Mouse (Mus musculus) megakaryocyte, embryonic 14.5 days (primary cell): ENCODE measurements around the gene Zc3h10. TPM values are rescaled to one million over a fixed set of nuclear protein-coding genes. Genes with fewer than 3 reads are reported as not detected.

Experiments
- H3K27me3 ChIP-seq: replicated peaks from 2 replicates; pipeline ENCODE3; 2012; ENCODE audit warnings: inconsistent platforms
- H3K36me3 ChIP-seq: replicated peaks from 2 replicates; pipeline ENCODE3; 2012; ENCODE audit warnings: low read length, inconsistent platforms, mixed read lengths
- H3K4me1 ChIP-seq: 2 replicates; pipeline ENCODE4 v1.6.1; 2012; ENCODE audit warnings: inconsistent platforms
- H3K4me3 ChIP-seq: replicated peaks from 2 replicates; pipeline ENCODE3; 2012; ENCODE audit warnings: moderate library complexity, mild to moderate bottlenecking, inconsistent platforms
- H3K9me3 ChIP-seq: 2 replicates; pipeline ENCODE4 v1.6.1; 2012; ENCODE audit warnings: inconsistent platforms
- FLI1 ChIP-seq: IDR thresholded peaks from 2 replicates; pipeline ENCODE4 v1.6.1; 2012; ENCODE audit warnings: low read length, inconsistent platforms, mixed read lengths
- GATA1 ChIP-seq: IDR thresholded peaks from 3 replicates; pipeline ENCODE4 v1.6.1; 2012; ENCODE audit warnings: mixed read lengths, low read length, inconsistent platforms, borderline replicate concordance
- polyA plus RNA-seq: library from polyadenylated mRNA; stranded (reverse); fragments of >175 nt; gene quantifications from 2 replicates; pipeline ENCODE4 v1.2.3, GENCODE M21; 2012; ENCODE audit warnings: low replicate concordance; ENCODE audit not compliant: insufficient read depth

Gene Zc3h10
- polyA plus RNA-seq, 1 experiment: 24.2 TPM

- peaks cover 52% of the 10 kb centered on the region for H3K36me3 ChIP-seq
- no peak for TF ChIP-seq GATA1
- no peak for TF ChIP-seq FLI1
- no peaks in the 10 kb centered on the region for H3K9me3 ChIP-seq
- H3K27me3 ChIP-seq: no peaks in the 10 kb centered on the region
- peak overlapping the region; percentile 23 for H3K4me3 ChIP-seq
- H3K4me1 ChIP-seq: peaks cover 43% of the 10 kb centered on the region
These were observed 2.7 kb downstream of the Zc3h10 start for GRCm38 (mm10) chr10:128544674-128545569.

- Histone ChIP-seq H3K4me3 (no peak overlapping the region), H3K36me3 (peaks cover 52% of the 10 kb centered on the region), H3K4me1 (peaks cover 38% of the 10 kb centered on the region), H3K9me3 (no peaks in the 10 kb centered on the region), H3K27me3 (no peaks in the 10 kb centered on the region)
- TF ChIP-seq GATA1 (no peak), FLI1 (no peak)
These were observed 3.4 kb downstream of the Zc3h10 start for GRCm38 (mm10) chr10:128544151-128544657.

DNA sequence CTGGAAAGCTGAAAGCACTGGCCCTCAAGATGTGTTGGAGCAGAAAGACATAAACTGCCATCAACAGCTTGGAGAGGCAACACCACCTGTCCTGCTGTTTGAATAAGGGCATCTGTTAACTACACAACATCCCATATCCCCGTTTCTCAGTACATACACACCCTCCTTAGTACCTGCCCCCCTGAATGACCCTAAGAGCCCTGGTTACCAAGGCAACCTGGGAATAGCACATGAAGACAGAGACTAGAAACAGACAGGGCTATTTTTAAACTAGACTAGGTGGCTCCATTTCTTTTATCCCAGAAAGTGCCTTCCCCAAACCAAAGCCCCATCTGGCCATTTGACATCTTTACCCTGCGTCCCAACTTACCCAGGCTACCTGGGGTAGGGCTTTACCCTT is 4.5 kb downstream of the Zc3h10 start:
- Histone ChIP-seq H3K27me3 (no peaks in the 10 kb centered on the region), H3K36me3 (peaks cover 52% of the 10 kb centered on the region), H3K4me3 (no peak overlapping the region), H3K9me3 (no peaks in the 10 kb centered on the region), H3K4me1 (peaks cover 41% of the 10 kb centered on the region)
- TF ChIP-seq FLI1 (no peak), GATA1 (no peak)

GRCm38 (mm10) chr10:128538340-128538870 is 9.2 kb downstream of the Zc3h10 start:
- no peak for TF ChIP-seq GATA1
- no peak for TF ChIP-seq FLI1
- peaks cover 40% of the 10 kb centered on the region for H3K4me1 ChIP-seq
- H3K9me3 ChIP-seq: no peaks in the 10 kb centered on the region
- no peak overlapping the region for H3K4me3 ChIP-seq
- H3K27me3 ChIP-seq: no peaks in the 10 kb centered on the region
- peaks cover 25% of the 10 kb centered on the region for H3K36me3 ChIP-seq

DNA sequence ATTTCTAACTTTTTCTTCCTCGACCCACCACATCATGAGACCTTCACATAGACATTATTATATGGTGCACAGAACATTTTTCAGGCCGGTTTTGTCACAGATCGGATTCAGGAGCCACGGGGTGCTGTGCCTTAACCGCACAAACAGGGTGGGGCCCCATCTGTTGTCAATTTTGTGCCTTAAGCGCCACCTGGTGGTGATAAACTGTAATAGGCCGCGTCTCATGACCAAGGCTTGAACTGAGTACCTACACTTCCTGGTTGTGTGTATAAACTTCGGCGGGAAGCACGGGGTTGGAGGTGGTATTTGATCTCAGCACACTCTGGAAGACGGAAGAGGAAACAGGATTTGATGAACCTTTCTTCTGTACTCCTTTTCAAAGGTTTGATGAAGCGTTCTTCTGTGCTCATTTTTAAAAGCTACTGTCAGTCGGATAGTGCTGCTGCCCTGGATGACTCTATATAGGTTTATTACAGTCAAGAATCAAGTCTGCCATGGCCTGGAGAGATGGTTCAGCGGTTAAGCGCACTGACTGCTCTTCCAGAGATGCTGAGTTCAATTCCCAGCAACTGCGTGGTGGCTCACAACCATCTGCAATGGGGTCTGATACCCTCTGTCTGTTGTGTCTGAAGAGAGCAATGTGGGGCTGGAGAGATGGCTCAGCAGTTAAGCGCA is 11.2 kb downstream of the Zc3h10 start:
- H3K27me3 ChIP-seq: no peaks in the 10 kb centered on the region
- TF ChIP-seq GATA1: no peak
- H3K4me1 ChIP-seq: peaks cover 40% of the 10 kb centered on the region
- peaks cover 6% of the 10 kb centered on the region for H3K36me3 ChIP-seq
- H3K9me3 ChIP-seq: no peaks in the 10 kb centered on the region
- H3K4me3 ChIP-seq: peak overlapping the region; percentile 88

DNA sequence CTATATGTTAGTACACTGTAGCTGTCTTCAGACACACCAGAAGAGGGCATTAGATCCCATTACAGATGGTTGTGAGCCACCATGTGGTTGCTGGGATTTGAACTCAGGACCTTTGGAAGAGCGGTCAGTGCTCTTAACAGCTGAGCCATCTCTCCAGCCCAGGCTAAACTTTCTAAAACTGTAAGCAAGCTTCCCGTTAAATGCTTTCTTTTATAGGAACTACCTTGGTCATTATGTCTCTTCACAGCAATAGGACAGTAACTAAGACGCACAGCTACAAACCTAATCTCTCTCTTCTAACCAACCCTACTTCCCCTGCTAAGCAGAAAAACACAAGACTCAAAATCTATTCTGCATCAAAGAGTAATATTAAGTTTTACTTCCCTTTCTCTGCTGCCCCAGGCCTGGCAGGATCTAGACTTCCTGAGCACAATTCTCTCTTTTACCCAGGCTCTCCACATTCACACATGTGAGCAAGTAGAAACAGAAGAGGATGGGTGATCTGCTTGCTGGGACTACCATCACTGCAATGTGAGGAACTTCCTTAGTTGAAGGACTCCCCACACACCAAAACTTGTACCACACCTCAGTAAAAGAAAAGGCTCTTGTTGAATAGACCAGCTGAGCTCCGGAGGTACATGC is 11.8 kb downstream of the Zc3h10 start:
- Histone ChIP-seq H3K27me3 (no peaks in the 10 kb centered on the region), H3K4me1 (peaks cover 40% of the 10 kb centered on the region), H3K9me3 (no peaks in the 10 kb centered on the region), H3K36me3 (no peaks in the 10 kb centered on the region), H3K4me3 (peak overlapping the region; percentile 88)
- TF ChIP-seq GATA1: no peak
- no peak for TF ChIP-seq FLI1

- peaks cover 40% of the 10 kb centered on the region for H3K4me1 ChIP-seq
- H3K4me3 ChIP-seq: no peak overlapping the region
- no peaks in the 10 kb centered on the region for H3K9me3 ChIP-seq
- no peaks in the 10 kb centered on the region for H3K36me3 ChIP-seq
- H3K27me3 ChIP-seq: no peaks in the 10 kb centered on the region
- TF ChIP-seq FLI1 (no peak), GATA1 (no peak)
These were observed 12.4 kb downstream of the Zc3h10 start for GRCm38 (mm10) chr10:128535206-128535605.

- Histone ChIP-seq H3K27me3 (peaks cover 1% of the 10 kb centered on the region), H3K4me3 (peak overlapping the region; percentile 96), H3K36me3 (peaks cover 16% of the 10 kb centered on the region), H3K4me1 (peaks cover 47% of the 10 kb centered on the region), H3K9me3 (no peaks in the 10 kb centered on the region)
- no peak for TF ChIP-seq GATA1
- TF ChIP-seq FLI1: no peak
These were observed 20.9 kb downstream of the Zc3h10 start for GRCm38 (mm10) chr10:128526366-128527356.
